Mouse (Mus musculus) midbrain, embryonic 16.5 days (tissue): ENCODE results near the gene Plekhj1. TPM values are rescaled to one million over a fixed set of nuclear protein-coding genes. Genes with fewer than 3 reads are reported as not detected.

Experiments
- ATAC-seq: fragments of 200-750 bp; cut with Nextera tagmentation; 2 replicates; pipeline ENCODE4 v1.8.0; 2017; ENCODE audit warnings: moderate TSS enrichment
- H3K27ac ChIP-seq: fragments of 300-500 bp; sonication (generic); 2 replicates; pipeline ENCODE4 v1.5.1; 2014; ENCODE audit warnings: mild to moderate bottlenecking, low read length, mixed read lengths
- H3K27me3 ChIP-seq: fragments of 300-500 bp; sonication (generic); 2 replicates; pipeline ENCODE4 v1.6.1; 2014; ENCODE audit warnings: low read depth, low read length, mixed read lengths; ENCODE audit not compliant: control insufficient read depth, insufficient read depth
- H3K36me3 ChIP-seq: fragments of 300-500 bp; sonication (generic); 2 replicates; pipeline ENCODE4 v1.6.1; 2014; ENCODE audit warnings: mild to moderate bottlenecking, low read length, moderate library complexity, mixed read lengths; ENCODE audit not compliant: control insufficient read depth, insufficient read depth
- H3K4me1 ChIP-seq: fragments of 300-500 bp; sonication (generic); 2 replicates; pipeline ENCODE4 v1.6.1; 2014; ENCODE audit warnings: mild to moderate bottlenecking, low read length, mixed read lengths; ENCODE audit not compliant: control insufficient read depth, insufficient read depth
- H3K4me2 ChIP-seq: fragments of 300-500 bp; sonication (generic); 2 replicates; pipeline ENCODE4 v1.6.1; 2014; ENCODE audit warnings: mild to moderate bottlenecking, low read length, mixed read lengths
- H3K4me3 ChIP-seq: fragments of 300-500 bp; sonication (generic); 2 replicates; pipeline ENCODE4 v1.5.1; 2014; ENCODE audit warnings: low read depth, mild to moderate bottlenecking, low read length, moderate library complexity, mixed read lengths
- H3K9ac ChIP-seq: fragments of 300-500 bp; sonication (generic); 2 replicates; pipeline ENCODE4 v1.6.1; 2014; ENCODE audit warnings: low read depth, low read length, mixed read lengths
- H3K9me3 ChIP-seq: fragments of 300-500 bp; sonication (generic); replicated peaks from 2 replicates; pipeline ENCODE4 v1.6.1; 2014; ENCODE audit warnings: mild to moderate bottlenecking, low read length, mixed read lengths; ENCODE audit not compliant: control insufficient read depth, poor library complexity, severe bottlenecking
- WGBS: fragments of 180-500 bp; shearing (Covaris S2); extraction: QIAGEN DNeasy Blood & Tissue Kit; methylation state at CpG from one replicate; pipeline ENCODE4 v1.1.7; 2014; 5-methylcytosine and 5-hydroxymethylcytosine counted together
- polyA plus RNA-seq: library from polyadenylated mRNA; unstranded; fragments of >200 nt; fragmentation: Nextera tagmentation; extraction: Ambion mirVana; gene quantifications from 2 replicates; pipeline ENCODE4 v1.2.1, GENCODE M21; 2015

Plekhj1 gene
- polyA plus RNA-seq, 1 experiment from 2014 or later = 121 TPM

- H3K36me3 ChIP-seq = peaks cover 10% of the 10 kb centered on the region
- ATAC-seq = no peak
- peaks cover 20% of the 10 kb centered on the region for H3K4me1 ChIP-seq
- no peaks in the 10 kb centered on the region for H3K27me3 ChIP-seq
- no peaks in the 10 kb centered on the region for H3K9me3 ChIP-seq
- H3K9ac ChIP-seq = peak overlapping the region; percentile 92
- peak overlapping the region; percentile 91 for H3K4me2 ChIP-seq
- peak overlapping the region; percentile 94 for H3K27ac ChIP-seq
- H3K4me3 ChIP-seq = peak overlapping the region; percentile 85
- 8% methylated on average over 28 of the region's 29 CpGs for WGBS
These were observed 28.8 kb upstream of the Plekhj1 start for GRCm38 (mm10) chr10:80827063-80827869.

GRCm38 (mm10) chr10:80826151-80827062 lies 28.0 kb upstream of the Plekhj1 start, which contains the start of gene Oaz1:
TSS of gene Oaz1 (plus strand) at chr10:80826656.
- H3K27me3 ChIP-seq = no peaks in the 10 kb centered on the region
- peak within 1 kb of the TSS; percentile 85 for H3K4me3 ChIP-seq
- ATAC-seq = peak; percentile 97
- H3K9ac ChIP-seq = peak within 1 kb of the TSS; percentile 92
- peaks cover 10% of the 10 kb centered on the region for H3K36me3 ChIP-seq
- H3K4me1 ChIP-seq = peaks cover 20% of the 10 kb centered on the region
- WGBS = under 1% methylated on average over 77 of the region's 82 CpGs
- peak within 1 kb of the TSS; percentile 91 for H3K4me2 ChIP-seq
- H3K27ac ChIP-seq = peak within 1 kb of the TSS; percentile 94
- H3K9me3 ChIP-seq = no peaks in the 10 kb centered on the region

- ATAC-seq = no peak
- Histone ChIP-seq H3K9me3 (no peaks in the 10 kb centered on the region), H3K4me3 (no peak overlapping the region), H3K36me3 (peaks cover 7% of the 10 kb centered on the region), H3K4me1 (peaks cover 20% of the 10 kb centered on the region), H3K27ac (no peak overlapping the region), H3K4me2 (no peak overlapping the region), H3K27me3 (no peaks in the 10 kb centered on the region), H3K9ac (no peak overlapping the region)
- 79% methylated on average over 2 of the region's 2 CpGs for WGBS
These were observed 26.4 kb upstream of the Plekhj1 start for GRCm38 (mm10) chr10:80824827-80825226.

GRCm38 (mm10) chr10:80823847-80824643 lies 25.6 kb upstream of the Plekhj1 start:
- Histone ChIP-seq H3K4me3 (no peak overlapping the region), H3K27ac (no peak overlapping the region)
- WGBS = 69% methylated on average over 8 of the region's 8 CpGs

GRCm38 (mm10) chr10:80823316-80823715 lies 24.9 kb upstream of the Plekhj1 start:
- Histone ChIP-seq H3K9ac (no peak overlapping the region), H3K36me3 (no peaks in the 10 kb centered on the region), H3K4me2 (no peak overlapping the region), H3K27me3 (no peaks in the 10 kb centered on the region), H3K4me1 (peaks cover 10% of the 10 kb centered on the region), H3K4me3 (no peak overlapping the region), H3K27ac (no peak overlapping the region), H3K9me3 (no peaks in the 10 kb centered on the region)
- no peak for ATAC-seq
- 78% methylated on average over 1 of the region's 1 CpGs for WGBS

More at GRCm38 (mm10) chr10:80823847-80824643, 25.6 kb upstream of the Plekhj1 start:
- Histone ChIP-seq H3K9me3 (no peaks in the 10 kb centered on the region), H3K36me3 (no peaks in the 10 kb centered on the region), H3K4me1 (peaks cover 14% of the 10 kb centered on the region), H3K27me3 (no peaks in the 10 kb centered on the region), H3K9ac (no peak overlapping the region), H3K4me2 (no peak overlapping the region)
- no peak for ATAC-seq

- 89% methylated on average over 5 of the region's 5 CpGs for WGBS
- Histone ChIP-seq H3K36me3 (no peaks in the 10 kb centered on the region), H3K4me1 (peaks cover 2% of the 10 kb centered on the region), H3K27me3 (no peaks in the 10 kb centered on the region), H3K9me3 (no peaks in the 10 kb centered on the region), H3K4me3 (no peak overlapping the region), H3K27ac (no peak overlapping the region), H3K9ac (no peak overlapping the region), H3K4me2 (no peak overlapping the region)
- no peak for ATAC-seq
These were observed 24.1 kb upstream of the Plekhj1 start for GRCm38 (mm10) chr10:80822528-80822927.

GRCm38 (mm10) chr10:80821991-80822390 lies 23.6 kb upstream of the Plekhj1 start:
- no peak overlapping the region for H3K9ac ChIP-seq
- no peak overlapping the region for H3K27ac ChIP-seq
- ATAC-seq = no peak
- no peaks in the 10 kb centered on the region for H3K36me3 ChIP-seq
- WGBS = 41% methylated on average over 2 of the region's 2 CpGs
- no peak overlapping the region for H3K4me2 ChIP-seq
- no peak overlapping the region for H3K4me3 ChIP-seq
- H3K4me1 ChIP-seq = no peaks in the 10 kb centered on the region
- no peaks in the 10 kb centered on the region for H3K9me3 ChIP-seq
- no peaks in the 10 kb centered on the region for H3K27me3 ChIP-seq

GRCm38 (mm10) chr10:80819406-80819805 lies 21.0 kb upstream of the Plekhj1 start:
- H3K9me3 ChIP-seq = no peaks in the 10 kb centered on the region
- H3K4me2 ChIP-seq = no peak overlapping the region
- H3K4me1 ChIP-seq = no peaks in the 10 kb centered on the region
- H3K36me3 ChIP-seq = no peaks in the 10 kb centered on the region
- no peak overlapping the region for H3K9ac ChIP-seq
- no peak overlapping the region for H3K27ac ChIP-seq
- no peak for ATAC-seq
- no peaks in the 10 kb centered on the region for H3K27me3 ChIP-seq
- WGBS = 61% methylated on average over 3 of the region's 3 CpGs
- H3K4me3 ChIP-seq = no peak overlapping the region
